Mouse (Mus musculus) liver, embryonic 12.5 days (tissue): Measurements from ENCODE around the gene Dgki. TPM values are rescaled to one million over a fixed set of nuclear protein-coding genes. Genes with fewer than 3 reads are reported as not detected.

Experiments used
- ATAC-seq: fragments of 200-750 bp; cut with Nextera tagmentation; 2 replicates; pipeline ENCODE4 v1.8.0; 2017; ENCODE audit warnings: moderate number of reproducible peaks, mild to moderate bottlenecking, moderate library complexity
- H3K27ac ChIP-seq: fragments of 300-500 bp; sonication (generic); 2 replicates; pipeline ENCODE4 v1.5.1; 2016; ENCODE audit warnings: mild to moderate bottlenecking
- H3K27me3 ChIP-seq: fragments of 300-500 bp; sonication (generic); replicated peaks from 2 replicates; pipeline ENCODE4 v1.6.1; 2016; ENCODE audit warnings: mild to moderate bottlenecking, moderate library complexity
- H3K36me3 ChIP-seq: fragments of 300-500 bp; sonication (generic); 2 replicates; pipeline ENCODE4 v1.6.1; 2016; ENCODE audit warnings: mild to moderate bottlenecking, moderate library complexity
- H3K4me1 ChIP-seq: fragments of 300-500 bp; sonication (generic); 2 replicates; pipeline ENCODE4 v1.6.1; 2016
- H3K4me2 ChIP-seq: fragments of 300-500 bp; sonication (generic); 2 replicates; pipeline ENCODE4 v1.6.1; 2016; ENCODE audit warnings: mild to moderate bottlenecking, moderate library complexity
- H3K4me3 ChIP-seq: fragments of 300-500 bp; sonication (generic); 2 replicates; pipeline ENCODE4 v1.5.1; 2016; ENCODE audit warnings: mild to moderate bottlenecking, moderate library complexity
- H3K9ac ChIP-seq: fragments of 300-500 bp; sonication (generic); 2 replicates; pipeline ENCODE4 v1.6.1; 2016; ENCODE audit warnings: mild to moderate bottlenecking, moderate library complexity
- H3K9me3 ChIP-seq: fragments of 300-500 bp; sonication (generic); replicated peaks from 2 replicates; pipeline ENCODE4 v1.6.1; 2016; ENCODE audit warnings: mild to moderate bottlenecking, moderate library complexity
- WGBS: fragments of 180-500 bp; shearing (Covaris S2); methylation state at CpG from one replicate; pipeline ENCODE4 v1.1.7; 2016; ENCODE audit not compliant: insufficient replicate concordance; 5-methylcytosine and 5-hydroxymethylcytosine counted together
- polyA plus RNA-seq: library from polyadenylated mRNA; unstranded; fragments of >200 nt; fragmentation: Nextera tagmentation; extraction: Ambion mirVana; gene quantifications from 2 replicates; pipeline ENCODE4 v1.2.1, GENCODE M21; 2016

The Dgki gene
- polyA plus RNA-seq, 1 experiment from 2014 or later, result 0.06 TPM

GRCm38 (mm10) chr6:37069836-37070600, 230.0 kb downstream of the Dgki start:
- Histone ChIP-seq H3K27ac (no peak overlapping the region), H3K4me2 (no peak overlapping the region), H3K36me3 (no peaks in the 10 kb centered on the region), H3K27me3 (no peaks in the 10 kb centered on the region), H3K4me3 (no peak overlapping the region), H3K4me1 (no peaks in the 10 kb centered on the region), H3K9ac (no peak overlapping the region), H3K9me3 (no peaks in the 10 kb centered on the region)
- 70% methylated on average over 14 of the region's 14 CpGs for WGBS
- no peak for ATAC-seq

- Histone ChIP-seq H3K36me3 (no peaks in the 10 kb centered on the region), H3K4me1 (peaks cover 8% of the 10 kb centered on the region), H3K9me3 (no peaks in the 10 kb centered on the region), H3K9ac (no peak overlapping the region), H3K4me2 (no peak overlapping the region), H3K27ac (no peak overlapping the region), H3K4me3 (no peak overlapping the region), H3K27me3 (no peaks in the 10 kb centered on the region)
- no peak for ATAC-seq
- WGBS, result 62% methylated on average over 6 of the region's 6 CpGs
These were observed 231.2 kb downstream of the Dgki start for GRCm38 (mm10) chr6:37068737-37069136.

- Histone ChIP-seq H3K9ac (no peak overlapping the region), H3K36me3 (no peaks in the 10 kb centered on the region), H3K4me2 (no peak overlapping the region), H3K27me3 (no peaks in the 10 kb centered on the region), H3K4me1 (peaks cover 13% of the 10 kb centered on the region), H3K4me3 (no peak overlapping the region), H3K27ac (no peak overlapping the region), H3K9me3 (no peaks in the 10 kb centered on the region)
- ATAC-seq, result no peak
- 67% methylated on average over 1 of the region's 1 CpGs for WGBS
These were observed 232.6 kb downstream of the Dgki start for GRCm38 (mm10) chr6:37067357-37067756.

GRCm38 (mm10) chr6:37064214-37064830, 235.7 kb downstream of the Dgki start:
- H3K4me1 ChIP-seq, result peaks cover 13% of the 10 kb centered on the region
- 3% methylated on average over 10 of the region's 10 CpGs for WGBS
- H3K36me3 ChIP-seq, result no peaks in the 10 kb centered on the region
- H3K4me2 ChIP-seq, result peak overlapping the region; percentile 35; the same call in 1 of the 2 replicates
- H3K27me3 ChIP-seq, result no peaks in the 10 kb centered on the region
- H3K9me3 ChIP-seq, result no peaks in the 10 kb centered on the region
- ATAC-seq, result peak; percentile 66
- peak overlapping the region; percentile 62 for H3K27ac ChIP-seq
- H3K9ac ChIP-seq, result no peak overlapping the region
- H3K4me3 ChIP-seq, result no peak overlapping the region

GRCm38 (mm10) chr6:37063266-37063665, 236.7 kb downstream of the Dgki start:
- Histone ChIP-seq H3K27me3 (no peaks in the 10 kb centered on the region), H3K27ac (peak overlapping the region; percentile 62), H3K4me3 (no peak overlapping the region), H3K9ac (no peak overlapping the region), H3K9me3 (no peaks in the 10 kb centered on the region), H3K36me3 (no peaks in the 10 kb centered on the region), H3K4me1 (peaks cover 13% of the 10 kb centered on the region), H3K4me2 (no peak overlapping the region)
- ATAC-seq, result no peak
- WGBS, result 69% methylated on average over 7 of the region's 7 CpGs

GRCm38 (mm10) chr6:37060114-37060513, 239.9 kb downstream of the Dgki start:
- no peaks in the 10 kb centered on the region for H3K27me3 ChIP-seq
- H3K27ac ChIP-seq, result no peak overlapping the region
- no peak overlapping the region for H3K9ac ChIP-seq
- ATAC-seq, result no peak
- no peaks in the 10 kb centered on the region for H3K9me3 ChIP-seq
- H3K4me3 ChIP-seq, result no peak overlapping the region
- 72% methylated on average over 3 of the region's 3 CpGs for WGBS
- peaks cover 13% of the 10 kb centered on the region for H3K4me1 ChIP-seq
- no peak overlapping the region for H3K4me2 ChIP-seq
- no peaks in the 10 kb centered on the region for H3K36me3 ChIP-seq

- H3K9me3 ChIP-seq, result no peaks in the 10 kb centered on the region
- H3K4me3 ChIP-seq, result no peak overlapping the region
- H3K9ac ChIP-seq, result no peak overlapping the region
- no peaks in the 10 kb centered on the region for H3K36me3 ChIP-seq
- WGBS, result 65% methylated on average over 9 of the region's 9 CpGs
- no peaks in the 10 kb centered on the region for H3K4me1 ChIP-seq
- H3K4me2 ChIP-seq, result no peak overlapping the region
- H3K27ac ChIP-seq, result no peak overlapping the region
- ATAC-seq, result no peak
- no peaks in the 10 kb centered on the region for H3K27me3 ChIP-seq
These were observed 242.0 kb downstream of the Dgki start for GRCm38 (mm10) chr6:37057957-37058356.

- Histone ChIP-seq H3K27me3 (no peaks in the 10 kb centered on the region), H3K9me3 (no peaks in the 10 kb centered on the region), H3K9ac (no peak overlapping the region), H3K4me1 (no peaks in the 10 kb centered on the region), H3K4me3 (no peak overlapping the region), H3K27ac (no peak overlapping the region), H3K4me2 (no peak overlapping the region), H3K36me3 (no peaks in the 10 kb centered on the region)
- WGBS, result 81% methylated on average over 7 of the region's 7 CpGs
- no peak for ATAC-seq
These were observed 242.4 kb downstream of the Dgki start for GRCm38 (mm10) chr6:37057536-37057935.

GRCm38 (mm10) chr6:37055634-37056033, 244.3 kb downstream of the Dgki start:
- WGBS, result 69% methylated on average over 3 of the region's 3 CpGs
- H3K9me3 ChIP-seq, result no peaks in the 10 kb centered on the region
- H3K27ac ChIP-seq, result no peak overlapping the region
- no peaks in the 10 kb centered on the region for H3K27me3 ChIP-seq
- no peak for ATAC-seq
- no peak overlapping the region for H3K9ac ChIP-seq
- 0 out of 2 replicates have a peak, but pooled peaks cover 4% of the 10 kb centered on the region for H3K4me1 ChIP-seq
- H3K36me3 ChIP-seq, result no peaks in the 10 kb centered on the region
- no peak overlapping the region for H3K4me3 ChIP-seq
- no peak overlapping the region for H3K4me2 ChIP-seq

- no peak overlapping the region for H3K27ac ChIP-seq
These were observed 244.9 kb downstream of the Dgki start for GRCm38 (mm10) chr6:37055128-37055527.

GRCm38 (mm10) chr6:37054435-37055020, 245.5 kb downstream of the Dgki start:
- no peak overlapping the region for H3K27ac ChIP-seq
- no peaks in the 10 kb centered on the region for H3K9me3 ChIP-seq
- no peaks in the 10 kb centered on the region for H3K36me3 ChIP-seq
- H3K9ac ChIP-seq, result no peak overlapping the region
- H3K27me3 ChIP-seq, result no peaks in the 10 kb centered on the region
- ATAC-seq, result no peak
- H3K4me3 ChIP-seq, result no peak overlapping the region
- H3K4me1 ChIP-seq, result 0 out of 2 replicates have a peak, but pooled peaks cover 4% of the 10 kb centered on the region
- WGBS, result 41% methylated on average over 6 of the region's 6 CpGs
- no peak overlapping the region for H3K4me2 ChIP-seq

More at GRCm38 (mm10) chr6:37055128-37055527, 244.9 kb downstream of the Dgki start:
- no peaks in the 10 kb centered on the region for H3K9me3 ChIP-seq
- WGBS, result 66% methylated on average over 5 of the region's 5 CpGs
- ATAC-seq, result no peak
- no peak overlapping the region for H3K4me2 ChIP-seq
- no peaks in the 10 kb centered on the region for H3K36me3 ChIP-seq
- H3K27me3 ChIP-seq, result no peaks in the 10 kb centered on the region
- H3K9ac ChIP-seq, result no peak overlapping the region
- 0 out of 2 replicates have a peak, but pooled peaks cover 4% of the 10 kb centered on the region for H3K4me1 ChIP-seq
- H3K4me3 ChIP-seq, result no peak overlapping the region

- Histone ChIP-seq H3K9me3 (no peaks in the 10 kb centered on the region), H3K4me1 (0 out of 2 replicates have a peak, but pooled peaks cover 4% of the 10 kb centered on the region), H3K36me3 (no peaks in the 10 kb centered on the region), H3K4me2 (no peak overlapping the region), H3K27ac (no peak overlapping the region), H3K9ac (no peak overlapping the region), H3K4me3 (no peak overlapping the region), H3K27me3 (no peaks in the 10 kb centered on the region)
- WGBS, result 45% methylated on average over 2 of the region's 2 CpGs
- no peak for ATAC-seq
These were observed 246.6 kb downstream of the Dgki start for GRCm38 (mm10) chr6:37053411-37053810.
